Mouse (Mus musculus) lung, embryonic 14.5 days (tissue): ENCODE results near the gene Kntc1. TPM values are rescaled to one million over a fixed set of nuclear protein-coding genes. Genes with fewer than 3 reads are reported as not detected.
"Not testable (repeated sequence)": the region's sequence is repeated elsewhere in the genome, so short reads cannot be mapped to it uniquely, and the experiment has no call there.

Source experiments
- ATAC-seq: fragments of 200-750 bp; cut with Nextera tagmentation; 2 replicates; pipeline ENCODE4 v1.8.0; 2017; ENCODE audit warnings: mild to moderate bottlenecking, moderate TSS enrichment, moderate library complexity; ENCODE audit not compliant: insufficient read depth
- DNase-seq: peaks from one replicate; pipeline ENCODE4 v3.0.0-alpha.2; 2015
- H3K27ac ChIP-seq: fragments of 300-500 bp; sonication (generic); 2 replicates; pipeline ENCODE4 v1.5.1; 2014; ENCODE audit warnings: low read depth, mild to moderate bottlenecking, moderate library complexity
- H3K27me3 ChIP-seq: fragments of 300-500 bp; sonication (generic); 2 replicates; pipeline ENCODE4 v1.6.1; 2014; ENCODE audit warnings: low read length, control low read depth; ENCODE audit not compliant: insufficient read depth
- H3K36me3 ChIP-seq: fragments of 300-500 bp; sonication (generic); 2 replicates; pipeline ENCODE4 v1.6.1; 2014; ENCODE audit warnings: control low read depth; ENCODE audit not compliant: insufficient read depth
- H3K4me1 ChIP-seq: fragments of 300-500 bp; sonication (generic); 2 replicates; pipeline ENCODE4 v1.6.1; 2014; ENCODE audit warnings: antibody characterized with exemption, control low read depth; ENCODE audit not compliant: insufficient read depth
- H3K4me2 ChIP-seq: fragments of 300-500 bp; sonication (generic); 2 replicates; pipeline ENCODE4 v1.6.1; 2014; ENCODE audit warnings: mild to moderate bottlenecking
- H3K4me3 ChIP-seq: fragments of 300-500 bp; sonication (generic); 2 replicates; pipeline ENCODE4 v1.5.1; 2014; ENCODE audit warnings: low read depth, low read length
- H3K9ac ChIP-seq: fragments of 300-500 bp; sonication (generic); 2 replicates; pipeline ENCODE4 v1.6.1; 2014
- H3K9me3 ChIP-seq: fragments of 300-500 bp; sonication (generic); 2 replicates; pipeline ENCODE4 v1.6.1; 2016; ENCODE audit warnings: low read depth, low read length, control low read depth
- CTCF ChIP-seq: IDR thresholded peaks from 2 replicates; pipeline ENCODE4 v1.5.1; 2016; ENCODE audit warnings: antibody characterized with exemption, low read depth
- WGBS: fragments of 180-500 bp; shearing (Covaris S2); extraction: QIAGEN DNeasy Blood & Tissue Kit; methylation state at CpG from one replicate; pipeline ENCODE4 v1.1.7; 2014; 5-methylcytosine and 5-hydroxymethylcytosine counted together
- polyA plus RNA-seq: library from polyadenylated mRNA; unstranded; fragments of >200 nt; fragmentation: Nextera tagmentation; extraction: Ambion mirVana; gene quantifications from 2 replicates; pipeline ENCODE4 v1.2.1, GENCODE M21; 2014

The Kntc1 gene
- polyA plus RNA-seq, 1 experiment from 2014 or later = 44.4 TPM

DNA sequence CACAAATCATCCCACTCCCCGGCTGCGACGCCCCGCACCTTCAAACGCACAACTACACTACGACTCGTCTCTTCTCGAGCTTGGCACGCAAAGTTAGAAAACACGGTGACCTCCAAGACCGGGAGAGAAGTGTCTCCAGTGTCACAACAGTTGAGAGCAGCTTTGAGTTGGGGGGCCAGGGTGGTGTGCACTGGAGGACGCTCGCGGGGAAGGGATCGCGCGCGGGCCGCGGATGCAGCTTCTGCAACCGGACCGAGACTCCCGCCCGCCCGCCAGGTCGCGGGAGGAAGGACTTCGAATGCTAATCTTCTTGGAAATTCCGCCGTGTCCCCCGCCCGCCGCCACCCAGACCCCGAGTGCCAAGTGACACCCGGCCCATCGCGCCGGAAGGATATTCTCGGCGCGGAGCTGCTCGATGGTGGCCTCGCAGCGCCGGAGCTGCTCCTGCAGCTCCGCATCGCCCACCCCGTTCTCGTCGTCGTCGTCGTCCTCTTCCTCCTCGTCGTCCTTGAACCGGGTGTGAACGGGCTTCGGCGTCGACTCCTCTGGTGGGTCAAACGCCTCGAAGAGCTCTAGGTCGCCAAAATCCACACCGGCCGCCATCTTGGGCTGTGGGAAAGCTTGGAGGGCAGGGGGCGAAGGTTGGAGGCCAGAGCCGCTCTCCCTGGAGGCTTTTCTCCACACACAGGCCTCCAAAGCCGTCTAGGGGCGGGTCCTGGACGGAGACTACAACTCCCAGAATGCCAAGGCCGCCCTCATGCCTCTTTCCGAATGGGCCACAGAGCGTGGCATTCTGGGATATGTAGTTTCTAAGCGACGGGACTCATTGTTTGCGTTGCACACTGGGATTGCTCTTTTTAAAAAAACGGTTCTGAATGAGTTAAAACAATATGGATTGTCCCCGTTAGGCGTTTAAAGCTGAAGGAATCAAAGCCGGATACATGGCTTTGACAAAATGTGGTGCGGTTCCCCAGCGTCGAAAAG lies 28.9 kb upstream of the Kntc1 start, which contains the start of gene Zcchc8:
Gene Zcchc8, minus strand, starts transcription at position 773 of the 984 bp plus-strand sequence.
- Histone ChIP-seq H3K9ac (peak within 1 kb of the TSS; percentile 90), H3K36me3 (peaks cover 19% of the 10 kb centered on the region), H3K4me3 (peak within 1 kb of the TSS; percentile 92), H3K4me1 (peaks cover 10% of the 10 kb centered on the region), H3K27ac (peak within 1 kb of the TSS; percentile 90), H3K4me2 (peak within 1 kb of the TSS; percentile 54), H3K27me3 (no peaks in the 10 kb centered on the region), H3K9me3 (no peaks in the 10 kb centered on the region)
- DNase-seq (peak; percentile 99), ATAC-seq (peak; percentile 100)
- under 1% methylated on average over 83 of the region's 83 CpGs for WGBS
- no peak for TF ChIP-seq CTCF

DNA sequence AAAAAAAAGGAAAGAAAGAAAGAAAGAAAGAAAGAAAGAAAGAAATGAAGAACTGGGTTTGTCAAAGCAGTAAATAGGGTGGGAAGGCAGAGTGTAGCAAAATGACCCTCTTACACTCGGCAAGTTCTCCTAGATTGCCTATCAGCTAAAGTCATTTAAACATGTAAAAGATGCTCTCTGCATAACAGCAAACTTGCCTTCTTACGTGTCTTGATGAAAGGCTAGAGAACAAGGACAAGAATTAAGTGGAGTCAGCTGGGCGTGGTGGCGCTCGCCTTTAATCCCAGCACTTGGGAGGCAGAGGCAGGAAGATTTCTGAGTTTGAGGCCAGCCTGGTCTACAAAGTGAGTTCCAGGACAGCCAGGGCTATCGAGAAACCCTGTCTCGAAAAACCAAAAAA lies 25.7 kb upstream of the Kntc1 start:
- not testable (repeated sequence) for H3K9me3 ChIP-seq, H3K4me2 ChIP-seq, H3K27me3 ChIP-seq, ATAC-seq, H3K4me3 ChIP-seq, DNase-seq, H3K4me1 ChIP-seq, H3K27ac ChIP-seq, H3K9ac ChIP-seq
- WGBS = 89% methylated on average over 7 of the region's 7 CpGs
- peaks cover 18% of the 10 kb centered on the region for H3K36me3 ChIP-seq

DNA sequence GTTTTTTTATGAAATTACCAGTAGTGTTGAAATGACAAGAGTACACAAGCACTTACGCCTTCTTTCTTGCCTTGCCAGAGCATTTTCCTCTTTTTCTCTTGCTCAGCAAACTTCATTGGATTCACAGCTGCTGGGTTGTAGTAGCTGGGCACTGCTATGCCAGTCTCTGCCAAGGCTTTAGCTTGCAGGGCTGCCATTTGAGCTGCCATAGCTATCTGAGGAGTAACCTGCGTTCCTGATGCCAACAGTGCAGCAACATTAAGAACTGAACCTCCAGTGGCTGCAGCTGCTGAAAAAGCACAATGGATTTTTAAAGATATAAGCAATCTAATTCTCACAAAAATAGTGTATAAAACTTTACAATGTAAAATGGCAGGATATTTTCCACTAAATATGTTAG lies 18.5 kb upstream of the Kntc1 start:
- no peaks in the 10 kb centered on the region for H3K9me3 ChIP-seq
- H3K9ac ChIP-seq = no peak overlapping the region
- DNase-seq = no peak
- ATAC-seq = no peak
- no peak for TF ChIP-seq CTCF
- no peak overlapping the region for H3K4me2 ChIP-seq
- WGBS = 96% methylated on average over 2 of the region's 2 CpGs
- H3K36me3 ChIP-seq = peaks cover 85% of the 10 kb centered on the region
- no peaks in the 10 kb centered on the region for H3K4me1 ChIP-seq
- no peaks in the 10 kb centered on the region for H3K27me3 ChIP-seq
- no peak overlapping the region for H3K27ac ChIP-seq
- H3K4me3 ChIP-seq = no peak overlapping the region

DNA sequence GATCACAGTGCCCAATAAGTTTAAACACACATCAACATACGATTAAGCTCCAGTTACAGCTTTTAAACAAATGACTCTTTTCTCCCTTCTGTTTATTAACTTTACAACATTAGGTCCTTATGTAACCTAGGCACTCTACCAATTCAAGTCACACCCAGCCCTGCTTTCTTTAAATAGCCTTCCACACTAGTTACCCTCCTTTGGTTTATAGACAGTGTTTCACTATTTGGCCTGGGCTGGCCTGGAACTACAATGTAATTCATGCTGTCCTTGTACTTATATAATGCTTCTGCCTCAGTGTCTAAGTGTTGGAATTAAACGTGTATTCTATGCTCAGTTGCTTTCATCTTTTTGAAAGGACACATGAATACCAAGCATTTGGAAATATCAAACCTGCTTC lies 5.2 kb upstream of the Kntc1 start:
- H3K36me3 ChIP-seq = peaks cover 64% of the 10 kb centered on the region
- no peaks in the 10 kb centered on the region for H3K9me3 ChIP-seq
- no peak overlapping the region for H3K4me2 ChIP-seq
- no peak for ATAC-seq
- no peaks in the 10 kb centered on the region for H3K27me3 ChIP-seq
- no peak overlapping the region for H3K27ac ChIP-seq
- no peak overlapping the region for H3K9ac ChIP-seq
- 79% methylated on average over 2 of the region's 2 CpGs for WGBS
- DNase-seq = no peak
- H3K4me3 ChIP-seq = no peak overlapping the region
- no peak for TF ChIP-seq CTCF
- H3K4me1 ChIP-seq = peaks cover 13% of the 10 kb centered on the region

DNA sequence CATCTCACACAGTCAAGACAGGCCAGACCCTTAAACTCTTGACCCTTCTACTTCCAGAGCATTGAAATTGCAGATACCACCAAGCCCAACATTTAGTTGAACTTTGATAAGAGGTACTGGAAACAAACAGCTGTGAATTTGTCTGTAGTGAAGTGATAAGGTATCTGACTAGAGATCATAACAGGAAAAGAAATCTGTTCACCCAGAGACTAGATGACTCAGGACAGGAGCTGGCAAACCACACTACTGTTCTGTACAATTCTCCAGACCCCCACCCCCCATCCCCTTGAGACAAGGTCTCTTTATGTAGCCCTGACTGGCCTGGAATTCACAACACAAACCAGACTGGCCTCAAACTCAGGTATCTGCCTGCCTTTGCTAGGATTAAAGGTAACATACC lies 3.3 kb upstream of the Kntc1 start:
- no peak for TF ChIP-seq CTCF
- ATAC-seq = no peak

DNA sequence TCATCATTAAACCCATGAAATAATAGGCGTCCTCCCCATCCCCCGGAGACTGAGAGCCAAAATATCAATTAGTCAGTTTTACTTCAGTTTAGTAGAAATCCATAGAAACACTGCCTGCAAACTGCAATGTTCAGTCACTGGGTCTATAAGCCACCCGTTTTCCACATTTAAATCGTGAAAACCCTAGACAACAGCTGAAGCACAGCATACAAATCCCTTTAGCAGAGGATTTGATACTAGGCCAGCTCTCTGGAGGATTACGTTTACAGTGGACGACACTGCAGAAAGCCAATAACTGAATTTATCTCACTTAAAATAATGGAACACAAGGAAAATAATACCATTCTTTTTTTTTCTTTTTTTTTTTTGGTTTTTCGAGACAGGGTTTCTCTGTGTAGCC lies 1.9 kb upstream of the Kntc1 start:
- 15% methylated on average over 7 of the region's 7 CpGs for WGBS

More for the DNA sequence above, 3.3 kb upstream of the Kntc1 start:
- Histone ChIP-seq H3K9ac (no peak overlapping the region), H3K4me3 (no peak overlapping the region), H3K36me3 (peaks cover 47% of the 10 kb centered on the region), H3K4me2 (peak overlapping the region; percentile 65), H3K27ac (no peak overlapping the region), H3K27me3 (no peaks in the 10 kb centered on the region), H3K4me1 (peaks cover 13% of the 10 kb centered on the region), H3K9me3 (no peaks in the 10 kb centered on the region)
- DNase-seq = no peak

DNA sequence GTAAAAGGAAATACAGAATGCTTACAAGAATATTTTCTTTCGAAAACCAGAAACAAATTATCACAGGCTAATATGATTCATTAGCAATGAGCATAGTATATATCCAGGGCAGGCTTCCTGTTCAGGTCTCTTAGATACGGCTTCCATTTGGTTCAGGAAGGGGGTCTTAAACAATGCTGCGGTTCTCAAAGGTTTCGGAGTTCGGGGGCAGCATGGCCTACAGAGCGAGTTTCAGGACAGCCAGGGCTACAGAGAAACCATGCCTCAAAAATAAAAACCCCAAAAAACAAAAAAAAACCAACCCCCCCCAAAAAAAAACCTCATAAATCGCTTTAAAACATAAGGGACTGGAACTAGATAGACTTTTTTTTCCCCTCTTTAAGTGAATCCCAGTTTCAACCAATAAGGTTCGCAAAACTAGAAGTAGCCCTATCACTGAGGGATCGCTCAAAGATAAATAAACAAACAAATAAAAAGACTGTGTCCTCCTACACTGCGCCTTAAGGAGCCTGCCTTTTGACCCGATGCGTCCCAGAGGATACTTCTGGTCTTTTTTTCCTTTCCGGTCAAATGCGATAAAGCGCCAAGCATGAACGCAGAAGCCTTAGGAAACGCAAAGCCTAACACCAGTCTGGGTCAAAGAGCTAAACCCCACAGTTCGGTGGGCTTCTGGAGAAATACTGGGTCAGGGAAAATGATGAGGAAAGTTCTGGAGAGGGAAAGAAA lies 1.0 kb upstream of the Kntc1 start:
- Histone ChIP-seq H3K27ac (peak overlapping the region; percentile 99), H3K9me3 (no peaks in the 10 kb centered on the region), H3K9ac (peak overlapping the region; percentile 91), H3K4me3 (peak overlapping the region; percentile 76), H3K27me3 (no peaks in the 10 kb centered on the region), H3K4me1 (peaks cover 13% of the 10 kb centered on the region), H3K36me3 (peaks cover 31% of the 10 kb centered on the region), H3K4me2 (peak overlapping the region; percentile 65)
- no peak for TF ChIP-seq CTCF
- under 1% methylated on average over 18 of the region's 18 CpGs for WGBS
- DNase-seq (peak; percentile 39), ATAC-seq (peak; percentile 21)

More for the DNA sequence above, 1.9 kb upstream of the Kntc1 start:
- DNase-seq (peak; percentile 19), ATAC-seq (no peak)
- H3K4me3 ChIP-seq = peak overlapping the region; percentile 76
- H3K27ac ChIP-seq = no peak overlapping the region
- peaks cover 13% of the 10 kb centered on the region for H3K4me1 ChIP-seq
- H3K27me3 ChIP-seq = no peaks in the 10 kb centered on the region
- H3K9me3 ChIP-seq = no peaks in the 10 kb centered on the region
- H3K4me2 ChIP-seq = peak overlapping the region; percentile 65
- peak overlapping the region; percentile 91 for H3K9ac ChIP-seq
- no peak for TF ChIP-seq CTCF
- H3K36me3 ChIP-seq = peaks cover 36% of the 10 kb centered on the region
